ENCODE assay signal across 8 mouse cellular contexts in genomic region chr2:152436983-152437860, GRCm38 (mm10). TPM values are rescaled to one million over a fixed set of nuclear protein-coding genes. Genes with fewer than 3 reads are reported as not detected.
DNase-seq lines count a peak whose midpoint lies in the region; ATAC-seq lines count a peak whose summit lies in the region.

No protein-coding gene starts in this region.

- DNase-seq in adrenal gland, adult (ENCODE audit: inconsistent age in 2 of 2, low spot score in 1 of 2), result peak; percentile 91 to 96
- DNase-seq in embryo, embryonic 10.5 days (ENCODE audit: low spot score), result peak; percentile 92
- peak; percentile 81 for DNase-seq in gastrocnemius, postnatal 14 days
- DNase-seq in left cerebral cortex, adult 9 months (ENCODE audit: low spot score in 2 of 2), result peak; percentile 56 to 85
- DNase-seq in right cerebral cortex, postnatal 14 days, result peak; percentile 87
- DNase-seq in urinary bladder, postnatal 25 days (ENCODE audit: low spot score), result peak; percentile 89

- intact Hi-C loops in gastrocnemius, postnatal 14 days (cut with DNase I; ENCODE audit: low total_unique reads), result loop anchor here (2.0 kb wide), 1 partner anchor 44 kb away; no protein-coding TSS in a partner anchor

- peak; percentile 89 for ATAC-seq in inflammation-experienced regulatory T-cells, adult 6 months
- ATAC-seq in megakaryocyte progenitor cell, adult 5-6 weeks (replicated peaks; ENCODE audit: poor library complexity), result peak; percentile 96

RNA-seq across cellular contexts. Expression of gene 6820408C15Rik, which starts 21.8 kb away (rescaled TPM):
- total RNA-seq in gastrocnemius, postnatal 14 days (2021), result not detected
- polyA plus RNA-seq in inflammation-experienced regulatory T-cells, adult 6 months (2017; shearing (Covaris generic)), result not detected
- total RNA-seq in megakaryocyte progenitor cell, adult 5-6 weeks (2015), result not detected in 2 replicates
- 0.29 TPM in 1 of 2 replicates, not detected in the other for total RNA-seq in megakaryocyte progenitor cell, adult 5-6 weeks (2017)

RNA-seq across cellular contexts. Expression of gene Zcchc3, which starts 22.4 kb away (rescaled TPM):
- total RNA-seq in gastrocnemius, postnatal 14 days (2021), result 1 to 10 TPM; 2.7 to 3.2 TPM
- under 1 TPM; 0.34 to 0.95 (median 0.93) TPM for polyA plus RNA-seq in inflammation-experienced regulatory T-cells, adult 6 months (2017; shearing (Covaris generic))
- total RNA-seq in megakaryocyte progenitor cell, adult 5-6 weeks (2015), result 5.3 and 5.7 TPM in 2 replicates
- total RNA-seq in megakaryocyte progenitor cell, adult 5-6 weeks (2017), result 2.8 and 4.1 TPM in 2 replicates

RNA-seq across cellular contexts. Expression of gene Defb23, which starts 27.2 kb away (rescaled TPM):
- not detected for total RNA-seq in gastrocnemius, postnatal 14 days (2021)
- polyA plus RNA-seq in inflammation-experienced regulatory T-cells, adult 6 months (2017; shearing (Covaris generic)), result not detected
- not detected in 2 replicates for total RNA-seq in megakaryocyte progenitor cell, adult 5-6 weeks (2015)
- not detected in 2 replicates for total RNA-seq in megakaryocyte progenitor cell, adult 5-6 weeks (2017)

RNA-seq across cellular contexts. Expression of gene Sox12, which starts 39.4 kb away (rescaled TPM):
- total RNA-seq in gastrocnemius, postnatal 14 days (2021), result 1 to 10 TPM; 2.9 to 4.3 TPM
- under 1 TPM in 2 of 3 experiments, not detected in 1; 0.39 to 0.49 TPM for polyA plus RNA-seq in inflammation-experienced regulatory T-cells, adult 6 months (2017; shearing (Covaris generic))
- total RNA-seq in megakaryocyte progenitor cell, adult 5-6 weeks (2015), result 6.8 and 9.0 TPM in 2 replicates
- 1.9 and 2.2 TPM in 2 replicates for total RNA-seq in megakaryocyte progenitor cell, adult 5-6 weeks (2017)

RNA-seq across cellular contexts. Expression of gene Defb20, which starts 39.6 kb away (rescaled TPM):
- not detected for total RNA-seq in gastrocnemius, postnatal 14 days (2021)
- not detected for polyA plus RNA-seq in inflammation-experienced regulatory T-cells, adult 6 months (2017; shearing (Covaris generic))
- not detected in 2 replicates for total RNA-seq in megakaryocyte progenitor cell, adult 5-6 weeks (2015)
- not detected in 2 replicates for total RNA-seq in megakaryocyte progenitor cell, adult 5-6 weeks (2017)

Comparison
In these comparisons a context has a peak if more than half of its experiments do, and no peak if none do; other contexts are left out.
1. Peak in every context shown above with its lines: DNase-seq and ATAC-seq.